Mouse (Mus musculus) heart, adult 2 months (tissue): ENCODE measurements at regions not wholly inside any gene's neighbourhood (a gene's known extent, or its start where the extent isn't known, plus 50 kb on each side); places are given as distances from the start of the nearest gene placed in this dataset.

Source experiments
- DNase-seq, 2 experiments: peaks; one replicate each; pipeline ENCODE4 v3.0.0; 2021
- H3K27ac ChIP-seq: fragments of 200-600 bp; 2 replicates; pipeline ENCODE4 v1.8.1; 2022
- H3K27me3 ChIP-seq: fragments of 200-500 bp; 2 replicates; pipeline ENCODE4 v1.6.1; 2012; ENCODE audit warnings: mild to moderate bottlenecking, low read length, inconsistent platforms, mixed read lengths; ENCODE audit not compliant: control insufficient read depth, insufficient read depth
- H3K36me3 ChIP-seq: fragments of 200-500 bp; 2 replicates; pipeline ENCODE4 v1.6.1; 2012; ENCODE audit warnings: low read length, inconsistent platforms; ENCODE audit not compliant: control insufficient read depth, insufficient read depth
- H3K4me1 ChIP-seq: fragments of 200-500 bp; 2 replicates; pipeline ENCODE4 v1.6.1; 2011; ENCODE audit warnings: low read length; ENCODE audit not compliant: control insufficient read depth, insufficient read depth
- H3K4me3 ChIP-seq: fragments of 200-600 bp; 2 replicates; pipeline ENCODE4 v1.8.1; 2022
- H3K79me2 ChIP-seq: fragments of 200-500 bp; replicated peaks from 2 replicates; pipeline ENCODE4 v1.6.1; 2012; ENCODE audit warnings: mild to moderate bottlenecking, inconsistent platforms, low read length, moderate library complexity, mixed read lengths; ENCODE audit not compliant: control insufficient read depth, insufficient read depth
- H3K9ac ChIP-seq: fragments of 200-500 bp; 2 replicates; pipeline ENCODE4 v1.6.1; 2012; ENCODE audit warnings: low read depth, mild to moderate bottlenecking, control low read depth, inconsistent platforms, low read length, mixed read lengths
- CTCF ChIP-seq: fragments of 200-600 bp; IDR thresholded peaks from 2 replicates; pipeline ENCODE4 v1.8.1; 2022; ENCODE audit warnings: antibody characterized with exemption, mild to moderate bottlenecking, moderate library complexity
- EP300 ChIP-seq: fragments of 200-500 bp; IDR thresholded peaks from 2 replicates; pipeline ENCODE4 v1.6.1; 2011; ENCODE audit warnings: low read depth, low read length, control low read depth; ENCODE audit not compliant: insufficient read depth
- POLR2A ChIP-seq: fragments of 200-500 bp; IDR thresholded peaks from 2 replicates; pipeline ENCODE4 v1.6.1; 2011; ENCODE audit warnings: mild to moderate bottlenecking, low read depth, low read length, control low read depth; ENCODE audit not compliant: insufficient read depth
- WGBS: fragments of 180-500 bp; shearing (Covaris S2); methylation state at CpG from one replicate; pipeline ENCODE4 v1.1.7; 2018; 5-methylcytosine and 5-hydroxymethylcytosine counted together
- intact Hi-C: fragments of 180-260 bp; cut with DNase I; formaldehyde crosslinking; loops from one replicate; pipeline ENCODE4 v1.15.1; 2025

- TF ChIP-seq POLR2A (no peak), EP300 (no peak), CTCF (no peak)
- intact Hi-C loops = no loop called here
- Histone ChIP-seq H3K27me3 (no peaks in the 10 kb centered on the region), H3K9ac (no peak overlapping the region), H3K27ac (no peak overlapping the region), H3K4me3 (no peak overlapping the region), H3K4me1 (no peaks in the 10 kb centered on the region), H3K79me2 (no peaks in the 10 kb centered on the region), H3K36me3 (no peaks in the 10 kb centered on the region)
- 72% methylated on average over 5 of the region's 5 CpGs for WGBS
- no peak for DNase-seq
These were observed 96.6 kb upstream of the Ercc4 start for GRCm38 (mm10) chr16:13012863-13013262.

GRCm38 (mm10) chr16:13013891-13014644 is 95.4 kb upstream of the Ercc4 start:
- intact Hi-C loops = no loop called here
- no peak for DNase-seq
- TF ChIP-seq POLR2A = no peak
- no peak for TF ChIP-seq EP300
- TF ChIP-seq CTCF = no peak

GRCm38 (mm10) chr16:13022875-13023274 is 86.6 kb upstream of the Ercc4 start:
- WGBS = 42% methylated on average over 4 of the region's 4 CpGs
- intact Hi-C loops = no loop called here
- no peaks in the 10 kb centered on the region for H3K4me1 ChIP-seq
- no peaks in the 10 kb centered on the region for H3K36me3 ChIP-seq
- no peak overlapping the region for H3K4me3 ChIP-seq
- peak in 1 of 2 experiments; percentile 21 for DNase-seq
- H3K27me3 ChIP-seq = no peaks in the 10 kb centered on the region
- no peaks in the 10 kb centered on the region for H3K79me2 ChIP-seq
- H3K27ac ChIP-seq = no peak overlapping the region
- TF ChIP-seq CTCF (peak; percentile 69), EP300 (no peak), POLR2A (no peak)
- H3K9ac ChIP-seq = no peak overlapping the region

More at GRCm38 (mm10) chr16:13013891-13014644, 95.4 kb upstream of the Ercc4 start:
- H3K79me2 ChIP-seq = no peaks in the 10 kb centered on the region
- H3K4me3 ChIP-seq = no peak overlapping the region
- H3K36me3 ChIP-seq = no peaks in the 10 kb centered on the region
- no peaks in the 10 kb centered on the region for H3K27me3 ChIP-seq
- no peak overlapping the region for H3K27ac ChIP-seq
- WGBS = 59% methylated on average over 10 of the region's 10 CpGs
- H3K4me1 ChIP-seq = no peaks in the 10 kb centered on the region
- no peak overlapping the region for H3K9ac ChIP-seq

GRCm38 (mm10) chr16:13025393-13025792 is 84.1 kb upstream of the Ercc4 start:
- no peaks in the 10 kb centered on the region for H3K27me3 ChIP-seq
- H3K36me3 ChIP-seq = no peaks in the 10 kb centered on the region
- no peaks in the 10 kb centered on the region for H3K4me1 ChIP-seq
- H3K79me2 ChIP-seq = no peaks in the 10 kb centered on the region
- DNase-seq = no peak
- 37% methylated on average over 3 of the region's 3 CpGs for WGBS
- no peak overlapping the region for H3K27ac ChIP-seq
- H3K4me3 ChIP-seq = no peak overlapping the region
- no peak for TF ChIP-seq POLR2A
- TF ChIP-seq CTCF = peak; percentile 51
- TF ChIP-seq EP300 = no peak
- no peak overlapping the region for H3K9ac ChIP-seq
- intact Hi-C loops = loop anchor here (5.0 kb wide), 1 partner anchor 1328 kb away; no protein-coding TSS in a partner anchor

GRCm38 (mm10) chr16:13034136-13034535 is 75.3 kb upstream of the Ercc4 start:
- Histone ChIP-seq H3K27me3 (no peaks in the 10 kb centered on the region), H3K36me3 (no peaks in the 10 kb centered on the region), H3K9ac (no peak overlapping the region), H3K4me3 (no peak overlapping the region), H3K27ac (no peak overlapping the region), H3K79me2 (no peaks in the 10 kb centered on the region), H3K4me1 (no peaks in the 10 kb centered on the region)
- TF ChIP-seq CTCF = no peak
- no peak for TF ChIP-seq POLR2A
- no peak for TF ChIP-seq EP300
- 57% methylated on average over 5 of the region's 5 CpGs for WGBS
- no peak for DNase-seq
- intact Hi-C loops = no loop called here

GRCm38 (mm10) chr16:13036596-13036995 is 72.9 kb upstream of the Ercc4 start:
- Histone ChIP-seq H3K4me3 (no peak overlapping the region), H3K27me3 (no peaks in the 10 kb centered on the region), H3K9ac (no peak overlapping the region), H3K4me1 (no peaks in the 10 kb centered on the region), H3K79me2 (no peaks in the 10 kb centered on the region), H3K27ac (no peak overlapping the region), H3K36me3 (no peaks in the 10 kb centered on the region)
- intact Hi-C loops = no loop called here
- 85% methylated on average over 4 of the region's 4 CpGs for WGBS
- no peak for DNase-seq
- no peak for TF ChIP-seq EP300
- no peak for TF ChIP-seq POLR2A
- no peak for TF ChIP-seq CTCF
